Mouse (Mus musculus): Measurements from ENCODE around the gene Dazap1. TPM values are rescaled to one million over a fixed set of nuclear protein-coding genes. Genes with fewer than 3 reads are reported as not detected.

The Dazap1 gene
- polyA plus RNA-seq, 1 experiment from 2014 or later: 69.7 TPM

- Histone ChIP-seq H3K9me3 (no peaks in the 10 kb centered on the region), H3K9ac (peak overlapping the region; percentile 58), H3K36me3 (replicated peaks) (peaks cover 5% of the 10 kb centered on the region; the same call in 1 of the 2 replicates), H3K27ac (no peak overlapping the region), H3K4me1 (peaks cover 31% of the 10 kb centered on the region), H3K27me3 (peaks cover 29% of the 10 kb centered on the region), H3K4me2 (peak overlapping the region; percentile 90), H3K4me3 (replicated peaks) (peak overlapping the region; percentile 51)
- 2% methylated on average over 45 of the region's 46 CpGs for WGBS
- peak; percentile 15 for ATAC-seq (ENCODE audit: low FRiP score)
These were observed 62.2 kb downstream of the Dazap1 start for GRCm38 (mm10) chr10:80323261-80324119.

- H3K9me3 ChIP-seq: no peaks in the 10 kb centered on the region
- no peak overlapping the region for H3K4me3 ChIP-seq (replicated peaks)
- peaks cover 29% of the 10 kb centered on the region for H3K27me3 ChIP-seq
- no peak overlapping the region for H3K9ac ChIP-seq
- H3K4me1 ChIP-seq: peaks cover 29% of the 10 kb centered on the region
- H3K36me3 ChIP-seq (replicated peaks): no peaks in the 10 kb centered on the region
- H3K4me2 ChIP-seq: peak overlapping the region; percentile 90; the same call in 1 of the 2 replicates
- WGBS: 77% methylated on average over 17 of the region's 17 CpGs
- no peak for ATAC-seq (ENCODE audit: low FRiP score)
- H3K27ac ChIP-seq: no peak overlapping the region
These were observed 63.1 kb downstream of the Dazap1 start for GRCm38 (mm10) chr10:80324120-80325037.

- WGBS: 88% methylated on average over 21 of the region's 21 CpGs
- peaks cover 29% of the 10 kb centered on the region for H3K27me3 ChIP-seq
- H3K4me2 ChIP-seq: no peak overlapping the region
- no peaks in the 10 kb centered on the region for H3K36me3 ChIP-seq (replicated peaks)
- H3K9me3 ChIP-seq: no peaks in the 10 kb centered on the region
- ATAC-seq (ENCODE audit: low FRiP score): no peak
- H3K27ac ChIP-seq: no peak overlapping the region
- H3K9ac ChIP-seq: no peak overlapping the region
- H3K4me3 ChIP-seq (replicated peaks): no peak overlapping the region
- H3K4me1 ChIP-seq: peaks cover 25% of the 10 kb centered on the region
These were observed 63.8 kb downstream of the Dazap1 start for GRCm38 (mm10) chr10:80325045-80325444.

GRCm38 (mm10) chr10:80329273-80330081 is 68.2 kb downstream of the Dazap1 start, which contains the start of the genes Pcsk4 and Reep6:
Pcsk4 (minus strand) TSS chr10:80329498.
Reep6 (plus strand) TSS chr10:80329953.
- peak within 1 kb of the TSS; percentile 47 for H3K9ac ChIP-seq
- no peaks in the 10 kb centered on the region for H3K36me3 ChIP-seq (replicated peaks)
- H3K27ac ChIP-seq: no peak within 1 kb of the TSS
- 5% methylated on average over 36 of the region's 36 CpGs for WGBS
- peak within 1 kb of the TSS; percentile 83 for H3K4me2 ChIP-seq
- peak; percentile 96 for ATAC-seq (ENCODE audit: low FRiP score)
- H3K4me3 ChIP-seq (replicated peaks): peak within 1 kb of the TSS; percentile 47
- H3K27me3 ChIP-seq: peaks cover 40% of the 10 kb centered on the region
- H3K9me3 ChIP-seq: no peaks in the 10 kb centered on the region
- H3K4me1 ChIP-seq: peaks cover 20% of the 10 kb centered on the region

- no peaks in the 10 kb centered on the region for H3K36me3 ChIP-seq (replicated peaks)
- no peak overlapping the region for H3K27ac ChIP-seq
- H3K4me1 ChIP-seq: peaks cover 15% of the 10 kb centered on the region
- H3K9ac ChIP-seq: peak overlapping the region; percentile 47
- no peaks in the 10 kb centered on the region for H3K9me3 ChIP-seq
- peak overlapping the region; percentile 83 for H3K4me2 ChIP-seq
- H3K27me3 ChIP-seq: peaks cover 34% of the 10 kb centered on the region
- H3K4me3 ChIP-seq (replicated peaks): peak overlapping the region; percentile 47
- WGBS: 1% methylated on average over 41 of the region's 41 CpGs
- ATAC-seq (ENCODE audit: low FRiP score): no peak
These were observed 68.8 kb downstream of the Dazap1 start for GRCm38 (mm10) chr10:80330084-80330483.

- Histone ChIP-seq H3K4me3 (replicated peaks) (no peak overlapping the region), H3K27me3 (peaks cover 32% of the 10 kb centered on the region), H3K9ac (no peak overlapping the region), H3K4me1 (peaks cover 15% of the 10 kb centered on the region), H3K27ac (no peak overlapping the region), H3K9me3 (no peaks in the 10 kb centered on the region), H3K36me3 (replicated peaks) (no peaks in the 10 kb centered on the region), H3K4me2 (peak overlapping the region; percentile 83)
- ATAC-seq (ENCODE audit: low FRiP score): no peak
- WGBS: 85% methylated on average over 2 of the region's 2 CpGs
These were observed 69.6 kb downstream of the Dazap1 start for GRCm38 (mm10) chr10:80330888-80331287.

- Histone ChIP-seq H3K4me1 (peaks cover 15% of the 10 kb centered on the region), H3K9ac (0 out of 2 replicates have a peak overlapping the region, but pooled peaks have one; percentile 4), H3K4me3 (replicated peaks) (no peak overlapping the region), H3K36me3 (replicated peaks) (no peaks in the 10 kb centered on the region), H3K4me2 (no peak overlapping the region), H3K9me3 (no peaks in the 10 kb centered on the region), H3K27ac (no peak overlapping the region), H3K27me3 (peaks cover 29% of the 10 kb centered on the region)
- WGBS: 77% methylated on average over 10 of the region's 10 CpGs
- ATAC-seq (ENCODE audit: low FRiP score): no peak
These were observed 70.6 kb downstream of the Dazap1 start for GRCm38 (mm10) chr10:80331636-80332524.

- Histone ChIP-seq H3K36me3 (replicated peaks) (no peaks in the 10 kb centered on the region), H3K4me2 (no peak overlapping the region), H3K4me3 (replicated peaks) (no peak overlapping the region), H3K27me3 (peaks cover 29% of the 10 kb centered on the region), H3K9ac (0 out of 2 replicates have a peak overlapping the region, but pooled peaks have one; percentile 4), H3K27ac (no peak overlapping the region), H3K4me1 (peaks cover 15% of the 10 kb centered on the region), H3K9me3 (no peaks in the 10 kb centered on the region)
- WGBS: 89% methylated on average over 5 of the region's 5 CpGs
- ATAC-seq (ENCODE audit: low FRiP score): no peak
These were observed 71.3 kb downstream of the Dazap1 start for GRCm38 (mm10) chr10:80332525-80332989.

GRCm38 (mm10) chr10:80336263-80336662 is 75.0 kb downstream of the Dazap1 start:
- WGBS: 92% methylated on average over 12 of the region's 12 CpGs
- Histone ChIP-seq H3K36me3 (replicated peaks) (no peaks in the 10 kb centered on the region), H3K27ac (no peak overlapping the region), H3K4me2 (no peak overlapping the region), H3K9me3 (no peaks in the 10 kb centered on the region), H3K27me3 (peaks cover 49% of the 10 kb centered on the region), H3K9ac (no peak overlapping the region), H3K4me3 (replicated peaks) (no peak overlapping the region), H3K4me1 (no peaks in the 10 kb centered on the region)
- no peak for ATAC-seq (ENCODE audit: low FRiP score)
